Mouse (Mus musculus) layer of hippocampus, adult 18-20 months (tissue): ENCODE results near the gene Procr. TPM values are rescaled to one million over a fixed set of nuclear protein-coding genes. Genes with fewer than 3 reads are reported as not detected.

ENCODE experiments used
- DNase-seq, 2 experiments: peaks; one replicate each; pipeline ENCODE4 v3.0.0; 2022; ENCODE audit warnings: low spot score in 2 of 2
- total RNA-seq, 2 experiments: library from RNA; stranded (reverse); gene quantifications; 2 replicates each; pipeline ENCODE4 v1.2.3; 2021

Gene Procr
- total RNA-seq, 2 experiments from 2014 or later = 0.89 to 0.92 TPM

DNA sequence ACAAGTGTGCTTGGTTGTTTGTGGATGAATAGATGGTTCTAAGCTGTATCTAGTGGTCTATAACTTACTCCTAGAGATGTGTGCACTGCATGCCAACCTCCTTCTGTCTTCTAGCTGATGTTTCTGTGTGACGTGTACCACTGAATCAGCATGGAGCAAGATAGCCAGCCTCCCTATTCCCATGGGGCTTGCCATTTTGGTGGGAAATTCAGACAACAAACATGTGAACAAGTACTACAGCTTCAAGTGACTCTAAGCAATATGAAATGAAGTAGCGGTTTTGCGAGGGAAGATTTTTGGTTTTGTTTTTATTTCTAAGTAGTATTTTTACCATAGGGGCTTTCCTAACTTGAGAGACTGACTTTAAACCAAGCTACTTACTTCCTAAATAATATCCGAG lies 1.5 kb upstream of the Procr start:
- DNase-seq = no peak

DNA sequence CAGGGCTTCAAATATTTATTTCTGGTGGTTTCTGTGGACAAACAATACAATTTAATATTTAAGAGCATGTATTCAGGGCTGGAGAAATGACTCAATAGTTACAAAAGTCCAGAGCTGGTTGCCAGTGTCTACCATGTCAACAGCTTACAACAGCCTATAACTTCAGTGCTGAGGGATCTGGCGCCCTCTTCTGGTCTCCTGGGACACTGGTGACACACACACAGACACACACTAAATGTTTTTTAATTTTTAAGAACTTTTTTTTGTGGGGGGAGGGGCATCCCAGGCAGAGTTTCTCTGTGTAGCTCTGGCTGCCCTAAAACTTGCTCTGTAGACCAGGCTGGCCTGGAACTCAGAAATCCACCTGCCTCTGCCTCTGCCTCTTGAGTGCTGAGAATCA lies 4.8 kb downstream of the Procr start:
- peak in 1 of 2 experiments; percentile 29 for DNase-seq

DNA sequence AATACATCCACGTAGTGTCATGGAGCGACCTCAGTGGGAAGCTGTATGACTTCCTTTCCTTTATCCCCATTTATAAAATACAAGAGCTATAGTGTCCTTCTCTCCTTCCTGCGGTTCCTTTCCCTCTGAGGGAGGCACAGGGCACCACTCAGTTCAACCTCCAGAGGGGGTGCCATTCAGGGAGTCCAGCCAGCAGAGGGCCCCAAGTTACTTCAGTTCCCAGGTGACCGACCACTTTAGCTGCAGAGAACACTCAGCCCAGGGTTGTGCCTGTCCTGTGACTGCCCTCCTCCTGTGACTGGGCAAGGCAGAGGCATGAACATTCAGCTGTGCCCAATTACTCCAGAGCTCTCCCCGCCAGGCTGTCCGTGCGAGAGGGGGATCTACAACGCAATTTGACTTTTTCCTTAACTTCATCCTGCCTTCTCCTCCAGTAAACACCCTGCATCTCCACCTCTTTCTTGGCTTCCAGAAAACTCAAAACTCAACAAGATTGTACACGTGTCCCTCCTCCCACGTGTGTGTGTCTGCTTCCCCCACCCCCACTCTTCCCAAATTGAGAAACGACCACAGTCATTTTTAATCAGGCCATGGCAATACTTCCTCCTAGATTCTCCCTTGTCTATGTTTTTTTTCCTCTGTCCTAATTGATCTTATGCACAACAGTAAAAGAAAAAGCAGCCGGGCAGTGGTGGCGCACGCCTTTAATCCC lies 6.1 kb downstream of the Procr start:
- DNase-seq = no peak

DNA sequence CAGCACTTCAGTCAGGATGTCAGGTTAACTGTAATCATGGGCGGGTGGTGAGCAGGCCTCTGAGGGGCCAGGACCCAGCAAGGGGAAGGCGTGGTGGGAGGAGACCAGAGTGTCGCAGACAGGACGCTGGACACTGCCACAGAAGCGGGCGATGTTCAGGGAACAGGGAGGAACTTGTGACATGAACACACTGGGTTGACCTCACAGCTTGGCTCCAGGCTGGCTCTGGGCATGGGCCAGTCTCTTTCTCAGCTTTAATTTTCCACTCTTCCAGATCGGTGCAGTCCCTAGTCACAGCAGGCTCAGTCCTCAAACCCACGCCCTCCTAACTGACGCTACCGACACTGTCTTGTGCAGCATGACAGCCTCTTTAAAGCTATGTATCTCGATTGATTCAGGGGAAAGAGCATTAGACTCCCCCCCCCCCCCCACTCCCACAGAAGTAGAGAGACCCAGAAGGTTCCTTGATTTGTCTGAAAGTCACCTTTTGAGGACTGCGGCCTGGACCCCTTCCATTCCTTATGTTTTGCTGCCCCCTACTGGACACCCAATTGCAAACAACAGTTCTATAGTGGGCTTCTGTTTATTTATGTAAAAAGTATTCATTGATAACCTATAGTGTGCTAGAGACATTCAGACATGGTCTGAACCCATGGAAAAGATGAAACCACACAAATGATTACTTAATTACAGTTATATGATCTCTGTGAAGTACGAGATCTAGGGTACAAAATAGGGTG lies 13.9 kb downstream of the Procr start:
- peak; percentile 41 to 68 for DNase-seq

DNA sequence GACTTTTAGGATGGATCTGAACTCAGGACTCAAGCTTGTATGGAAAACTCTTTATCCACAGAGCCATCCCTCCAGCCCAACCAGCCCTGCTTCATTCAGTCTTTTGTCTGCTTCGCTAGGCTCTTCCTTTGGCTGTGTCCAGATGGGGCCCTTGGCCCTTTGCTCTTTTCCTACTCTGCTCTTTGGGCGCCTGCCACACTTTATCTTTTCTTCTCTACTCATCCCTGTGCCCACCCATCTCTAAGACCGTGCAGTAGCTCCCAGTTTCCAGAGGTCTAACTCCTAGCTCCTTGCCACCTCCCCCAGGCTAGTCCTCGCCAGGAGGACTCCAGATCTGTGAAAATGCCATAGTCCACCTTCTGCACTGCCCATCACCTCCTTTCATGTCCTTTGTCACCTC lies 22.7 kb downstream of the Procr start:
- no peak for DNase-seq

DNA sequence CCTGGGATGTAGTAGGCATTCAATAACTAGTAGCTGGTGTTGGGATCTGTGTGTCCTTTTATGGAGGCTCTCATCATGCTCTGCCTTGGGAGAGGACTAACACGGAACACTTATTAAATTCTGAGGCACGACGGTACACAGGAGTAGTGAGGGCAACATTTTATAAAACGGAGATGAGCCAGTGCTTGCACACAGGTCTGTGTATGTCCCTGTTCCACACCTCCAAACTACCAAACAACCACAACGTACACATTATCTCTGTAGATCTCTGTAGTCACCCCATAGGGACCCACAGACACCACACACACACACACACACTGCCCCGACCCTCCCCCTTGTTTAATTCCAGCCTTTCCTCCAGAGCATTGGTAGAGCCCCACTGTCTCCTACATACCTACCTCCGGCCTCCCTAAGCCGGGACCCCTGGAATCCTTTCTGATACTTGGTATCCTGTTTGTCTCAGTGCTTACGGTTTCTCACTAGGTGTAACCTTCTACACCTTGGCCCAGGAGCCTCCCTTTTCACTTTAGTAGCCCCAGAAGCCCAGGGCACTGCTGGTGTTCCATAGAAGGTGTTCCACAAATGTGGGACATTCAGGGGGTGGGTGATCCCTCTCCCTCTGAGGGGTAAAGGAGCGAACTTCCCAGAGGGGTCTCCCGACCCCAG lies 23.5 kb downstream of the Procr start:
- DNase-seq = no peak

DNA sequence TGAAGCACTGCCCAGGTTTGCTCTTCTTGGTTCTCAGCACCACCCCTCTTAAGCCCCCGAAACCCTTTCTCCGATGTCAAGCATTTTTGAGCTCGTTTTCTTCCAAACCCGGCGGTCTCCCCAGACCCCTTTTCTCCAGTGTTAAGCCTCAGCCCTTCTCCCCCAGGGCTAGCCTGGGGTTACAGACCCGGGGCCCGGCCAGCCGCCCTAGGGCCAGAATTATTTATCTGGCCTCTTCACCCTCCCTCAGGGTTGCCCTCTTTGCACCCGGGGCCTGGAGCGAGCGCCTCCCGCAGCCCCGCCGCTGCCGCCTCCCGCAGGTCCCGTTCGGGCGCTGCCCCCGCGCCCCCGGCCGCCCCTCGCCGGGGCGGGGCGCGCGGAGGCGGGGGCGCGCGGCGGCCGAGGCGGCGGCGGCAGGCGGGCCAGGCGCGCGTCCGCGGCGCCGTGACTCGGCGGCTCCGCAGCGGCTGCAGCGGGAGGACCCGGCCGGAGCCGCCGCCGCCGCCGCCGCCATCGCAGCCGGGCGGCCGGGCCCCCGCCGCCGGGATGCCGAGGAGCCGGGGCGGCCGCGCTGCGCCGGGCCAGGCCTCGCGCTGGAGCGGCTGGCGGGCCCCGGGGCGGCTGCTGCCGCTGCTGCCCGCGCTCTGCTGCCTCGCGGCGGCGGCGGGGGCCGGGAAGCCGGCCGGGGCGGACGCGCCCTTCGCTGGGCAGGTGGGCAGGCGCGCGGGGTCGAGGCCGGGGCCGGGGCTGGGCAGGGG lies 24.2 kb downstream of the Procr start, which contains the start of gene Mmp24:
TSS of gene Mmp24 (plus strand) at position 416 of the 758 bp plus-strand sequence.
- no peak for DNase-seq

DNA sequence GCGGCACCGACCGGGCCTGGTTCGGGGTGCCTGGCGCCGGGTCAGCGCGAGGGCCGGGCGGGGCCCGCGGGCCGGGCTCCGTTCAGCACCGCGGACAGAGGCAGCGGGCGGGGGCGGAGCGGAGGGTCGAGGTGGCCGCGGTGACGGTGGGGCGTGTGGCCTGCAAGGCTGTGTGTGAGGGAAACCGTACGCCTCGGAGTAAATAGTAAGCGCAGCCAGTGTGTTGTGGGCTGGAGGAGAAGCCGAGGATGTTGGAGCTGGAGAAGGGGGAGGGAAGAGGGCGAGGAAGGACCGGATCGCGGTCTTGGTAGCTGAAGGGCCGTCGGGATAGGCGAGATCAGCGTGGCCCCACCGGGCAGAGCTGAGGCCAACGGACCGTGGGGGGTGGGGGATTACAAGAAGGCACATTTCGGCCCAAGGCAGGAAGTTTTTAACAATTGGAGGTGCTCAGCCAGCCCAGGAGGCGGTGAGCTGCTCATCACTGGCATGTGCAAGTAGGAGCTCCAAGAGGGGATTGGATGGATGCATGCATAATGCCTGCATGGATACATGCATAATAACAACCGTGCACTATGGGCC lies 24.9 kb downstream of the Procr start:
- DNase-seq = peak; percentile 28 to 48

DNA sequence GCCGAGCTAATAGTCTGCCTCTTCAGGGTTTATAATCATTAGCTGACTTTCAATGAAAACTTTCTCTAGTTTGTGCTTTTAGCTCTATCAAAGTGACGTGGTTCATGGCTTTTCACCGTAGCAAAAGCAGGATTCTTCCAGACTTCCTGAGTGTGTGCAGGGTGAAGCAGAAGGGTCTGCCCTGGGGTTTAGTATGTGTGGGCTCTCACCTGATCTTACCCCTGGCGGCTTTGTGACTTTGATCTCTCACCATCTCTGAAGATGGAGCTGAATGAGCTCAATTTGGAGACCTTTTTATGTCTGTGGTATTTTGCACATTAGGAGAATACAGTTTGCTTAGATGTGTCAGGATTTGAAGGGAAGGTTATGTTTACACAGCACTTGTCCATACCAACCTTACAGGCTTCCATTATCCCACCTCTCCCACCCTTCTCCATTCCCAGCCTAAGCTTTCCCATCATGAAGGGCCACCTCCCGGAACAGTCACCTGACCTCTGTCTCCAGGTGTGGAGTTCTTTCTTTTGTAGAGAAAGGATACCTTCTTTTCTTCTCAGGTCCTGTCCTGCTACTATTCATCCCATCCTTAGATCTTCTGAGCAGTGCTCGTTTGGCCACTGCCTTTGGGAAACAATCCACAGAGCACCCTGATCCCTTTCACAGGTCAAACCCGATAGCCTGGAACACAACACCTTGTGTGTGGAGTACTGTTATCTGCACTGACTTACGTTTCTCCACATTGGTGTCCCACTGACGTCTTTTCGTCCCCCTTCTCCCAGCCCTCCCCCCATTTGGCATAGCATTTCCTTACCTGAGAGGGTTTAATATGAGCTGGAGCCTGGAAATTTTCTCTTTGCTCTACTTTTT lies 26.1 kb downstream of the Procr start:
- DNase-seq = no peak

DNA sequence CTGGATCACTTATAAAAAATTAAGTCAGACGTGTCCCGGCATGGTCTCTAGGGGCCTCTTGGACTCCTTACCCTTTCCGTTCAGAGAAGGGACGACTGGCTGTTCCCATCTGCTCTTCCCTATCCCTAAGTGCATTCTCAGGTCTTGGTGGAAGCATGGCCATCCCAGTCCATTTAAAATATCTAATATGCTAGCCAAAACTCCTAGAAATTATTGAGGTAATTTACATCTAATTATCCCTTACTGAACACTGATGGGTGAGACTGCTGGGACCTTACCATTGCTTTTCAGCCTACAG lies 26.7 kb downstream of the Procr start:
- no peak for DNase-seq

DNA sequence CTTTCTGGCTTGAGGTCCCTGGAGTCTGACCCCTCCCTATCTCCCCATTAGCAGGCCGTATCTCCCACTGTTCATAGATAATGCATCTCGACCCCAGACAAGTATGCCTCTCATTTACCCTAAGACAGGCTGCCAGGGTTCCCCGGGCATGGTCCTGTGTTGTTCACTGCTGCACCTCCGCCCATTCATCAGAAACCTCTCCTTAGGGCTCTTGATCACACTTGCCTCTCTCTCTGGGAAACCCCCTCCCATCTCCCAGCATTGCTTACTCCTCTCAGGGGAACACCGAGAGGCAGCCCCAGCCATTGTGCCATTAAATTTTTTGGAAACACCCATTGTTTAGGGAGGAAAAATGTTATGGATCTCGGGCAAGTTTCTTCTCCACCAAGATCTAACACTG lies 27.1 kb downstream of the Procr start:
- DNase-seq = no peak

DNA sequence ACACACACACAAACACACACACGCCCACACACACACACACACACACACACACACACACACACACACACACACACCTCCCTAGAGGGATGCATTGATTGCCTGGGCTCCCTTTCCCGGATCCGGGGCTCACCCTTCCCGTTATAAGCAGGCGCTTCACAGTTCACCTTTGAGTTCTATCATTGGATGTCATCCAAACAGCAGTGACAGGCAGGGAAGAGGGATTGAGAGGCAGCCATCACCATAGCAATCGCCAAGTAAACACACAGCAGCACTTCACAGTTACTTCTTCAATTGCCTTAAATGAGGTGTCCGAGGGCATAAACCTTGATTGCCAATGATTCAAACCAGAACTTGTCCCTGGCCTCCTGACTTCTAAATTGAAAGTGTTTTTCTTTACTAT lies 28.1 kb downstream of the Procr start:
- no peak for DNase-seq

DNA sequence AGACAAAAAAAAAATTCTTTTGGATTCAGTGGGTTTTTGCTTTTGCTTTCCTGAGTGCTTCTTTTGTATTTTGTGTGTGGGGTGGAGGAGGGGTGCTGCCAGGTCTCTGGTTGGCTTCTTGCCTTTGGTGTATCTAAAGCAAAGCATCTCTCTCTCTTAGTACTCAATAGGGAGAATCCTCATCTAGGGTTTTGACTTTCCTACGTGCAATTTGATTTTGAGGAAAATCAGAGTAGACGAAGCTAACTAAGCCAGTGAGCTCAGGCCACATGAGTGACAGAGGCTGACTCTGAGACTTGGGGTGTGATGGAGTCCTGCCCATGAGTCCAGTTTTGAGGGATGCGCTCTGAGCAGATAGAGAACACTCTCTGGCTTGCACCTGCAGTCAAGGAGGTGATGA lies 28.6 kb downstream of the Procr start:
- DNase-seq = no peak

DNA sequence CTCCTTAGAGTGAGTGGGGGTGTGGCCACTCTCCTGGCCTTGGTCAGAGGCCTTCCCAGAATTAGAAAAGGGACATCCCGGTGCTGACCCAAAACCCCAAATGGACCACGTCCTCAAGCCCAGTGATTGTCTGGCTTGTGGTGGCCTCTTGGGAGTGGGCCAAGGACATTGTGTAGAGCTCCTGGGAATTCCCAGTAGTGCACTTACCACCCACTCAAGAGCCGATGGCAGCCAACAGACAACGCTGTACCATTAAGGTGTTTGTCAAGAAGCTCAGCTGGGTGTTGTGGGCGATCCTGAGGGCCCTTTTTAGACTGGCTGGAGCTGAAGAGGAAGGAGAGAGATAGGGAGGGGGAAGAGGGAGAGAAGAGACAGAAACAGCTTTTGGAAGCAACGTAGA lies 33.6 kb downstream of the Procr start:
- no peak for DNase-seq

DNA sequence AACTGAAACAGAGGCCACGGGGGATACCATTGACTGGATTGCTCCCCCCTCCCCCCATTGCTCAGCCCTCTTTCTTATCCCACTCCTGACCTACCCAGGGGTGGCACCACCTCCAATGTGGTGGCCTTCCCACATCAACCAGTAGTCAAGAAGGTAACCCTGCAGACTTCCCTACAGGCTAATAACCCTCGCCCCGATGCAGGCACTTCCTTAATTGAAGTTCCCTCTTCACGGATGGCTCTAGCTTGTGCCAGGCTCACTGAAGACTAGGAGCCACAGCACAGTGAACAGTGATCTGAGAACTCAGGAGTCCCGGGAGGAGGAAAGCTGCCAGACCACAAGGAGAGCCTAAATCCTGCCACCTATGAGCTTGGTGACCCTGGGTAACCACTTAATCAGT lies 36.0 kb downstream of the Procr start:
- DNase-seq = no peak

DNA sequence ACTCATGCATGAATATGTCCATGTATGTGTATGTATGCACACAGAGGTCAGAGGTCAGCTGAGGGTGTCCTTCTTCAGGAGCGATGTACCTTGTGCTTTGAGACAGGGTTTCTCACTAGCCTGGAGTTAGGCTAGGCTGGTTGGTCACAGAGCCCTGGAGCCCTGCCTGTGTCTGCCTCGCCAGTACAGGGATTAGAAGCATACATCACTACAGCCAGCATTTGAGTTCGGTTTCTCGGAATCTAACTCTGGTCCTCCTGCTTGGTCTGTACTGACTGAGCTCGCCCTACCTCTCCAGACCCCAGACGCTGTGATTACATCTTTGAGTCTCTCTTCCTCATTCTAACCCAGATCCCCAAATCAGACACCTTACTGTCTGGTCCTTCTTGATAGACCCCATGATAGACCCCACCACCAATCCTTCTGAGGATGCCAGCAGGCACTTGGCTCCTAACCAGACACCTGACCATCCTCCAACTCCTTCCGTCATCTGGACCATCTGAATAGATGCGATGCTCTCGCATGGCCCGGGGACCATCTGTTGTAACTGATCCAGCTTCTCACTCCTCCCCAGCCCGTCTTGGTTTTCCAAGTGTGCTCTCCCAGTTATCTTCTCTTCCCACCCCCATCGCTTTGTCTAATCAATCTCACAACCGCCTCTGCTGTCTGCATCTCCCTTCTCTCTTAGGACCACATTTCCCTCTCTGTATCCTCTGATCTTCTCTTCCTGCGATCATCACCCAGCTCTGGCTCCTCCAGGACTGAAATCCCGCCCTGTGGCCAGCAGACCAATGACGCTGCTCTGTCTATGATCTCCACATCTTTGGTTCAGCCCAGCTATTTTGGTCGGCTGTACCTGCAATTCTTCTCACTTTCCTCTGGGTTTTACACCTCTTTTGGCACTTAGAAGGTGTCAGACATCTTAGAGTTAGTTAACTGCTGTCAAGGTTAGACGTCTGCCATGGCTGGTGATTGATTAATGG lies 37.3 kb downstream of the Procr start:
- DNase-seq = no peak

DNA sequence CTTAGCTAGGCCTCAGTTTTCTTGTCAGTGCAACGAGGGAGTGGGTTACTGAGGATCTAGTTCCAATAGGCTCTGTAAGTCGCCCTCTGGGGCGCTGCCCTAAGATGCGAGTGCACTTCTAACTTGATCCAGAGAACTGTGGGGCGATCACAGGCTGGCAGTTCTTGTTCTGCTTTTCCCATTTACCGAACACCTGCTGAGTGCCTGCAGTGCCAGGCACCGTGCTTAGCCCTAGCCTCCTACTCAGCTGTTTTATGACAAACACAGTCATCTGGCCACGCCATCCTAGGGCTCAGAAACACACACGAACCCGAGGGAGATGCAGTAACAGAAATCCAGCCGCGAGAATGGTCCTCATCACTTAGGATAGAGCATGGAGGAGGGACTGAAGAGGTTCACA lies 42.0 kb downstream of the Procr start:
- no peak for DNase-seq

DNA sequence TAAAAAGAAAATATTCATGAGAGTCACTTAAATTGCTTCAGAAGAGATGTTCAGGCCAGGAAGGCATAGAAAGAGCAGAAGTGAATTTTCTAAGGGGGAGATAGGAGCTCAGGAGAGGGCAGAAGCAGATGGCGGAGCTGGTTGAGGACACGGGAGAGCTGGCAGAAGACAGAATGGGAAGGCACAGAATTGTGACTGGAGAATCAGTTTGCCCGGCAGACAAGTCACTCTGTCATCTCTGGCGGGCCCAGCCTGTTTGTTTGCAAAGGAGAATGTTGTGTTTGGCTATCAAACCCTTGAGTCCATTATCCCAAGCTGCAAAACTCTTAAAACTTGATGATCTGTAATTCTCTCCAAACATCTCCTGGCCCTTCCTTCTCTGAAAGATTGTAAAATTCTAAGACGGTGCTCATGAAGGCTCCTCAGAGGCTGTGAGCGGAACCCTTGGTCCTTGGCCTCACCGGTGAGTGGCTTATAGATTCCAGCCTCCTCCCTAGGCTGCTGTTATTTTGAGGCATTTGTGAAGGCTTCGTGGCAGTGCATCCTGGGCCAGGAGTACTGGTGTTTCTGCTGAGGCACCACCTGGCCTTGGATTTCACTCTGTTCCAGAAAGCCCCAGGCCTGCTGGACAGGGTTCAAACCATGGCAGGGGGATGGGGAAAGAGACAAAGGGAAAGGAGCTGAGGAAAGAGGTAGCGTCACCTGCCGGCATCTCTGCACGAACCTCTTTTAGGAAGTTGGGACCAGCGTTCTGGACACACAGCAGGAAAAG lies 43.9 kb downstream of the Procr start:
- no peak for DNase-seq
